Mouse (Mus musculus) liver, adult (tissue): ENCODE results near the gene Cog2.

ENCODE experiments used
- GATA4 ChIP-seq: IDR thresholded peaks from 2 replicates; pipeline ENCODE4 v1.6.1; 2014; ENCODE audit warnings: mild to moderate bottlenecking, low read length; ENCODE audit not compliant: insufficient replicate concordance

The Cog2 gene

DNA sequence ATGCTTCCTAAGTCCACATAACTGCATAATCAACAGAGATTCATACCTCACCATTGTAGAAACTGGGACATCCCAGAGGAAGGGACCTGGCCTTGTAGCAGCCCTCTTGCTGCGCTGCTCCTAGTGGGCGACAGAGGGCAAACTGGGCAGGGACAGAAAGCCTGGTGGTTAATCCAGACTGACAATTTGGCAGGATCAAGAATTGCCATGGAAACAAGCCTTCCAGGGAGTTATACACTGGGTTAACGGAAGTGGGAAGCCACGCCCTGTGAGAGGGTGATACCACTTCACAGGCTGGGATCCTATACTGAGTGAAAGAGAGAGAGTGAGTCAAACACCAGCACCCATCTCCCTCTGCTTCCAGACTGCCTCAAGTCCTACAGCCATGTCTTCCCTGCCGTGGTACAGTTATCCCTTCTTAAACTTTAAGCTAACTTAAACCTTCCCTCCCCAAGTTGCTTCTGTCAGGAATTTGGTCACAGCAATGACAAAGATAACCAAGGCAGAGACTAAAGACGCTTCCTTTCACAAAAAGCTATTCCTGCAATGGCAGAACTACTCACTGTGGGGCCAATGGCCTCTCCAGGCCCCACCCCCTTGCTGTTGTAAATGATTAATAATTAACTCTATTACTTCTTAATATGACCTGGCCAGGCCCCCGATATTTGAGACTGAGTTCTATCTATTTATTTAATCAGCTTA lies 21.2 kb upstream of the Cog2 start:
- TF ChIP-seq GATA4: no peak

- no peak for TF ChIP-seq GATA4
Observed at GRCm38 (mm10) chr8:124499938-124500239, 20.7 kb upstream of the Cog2 start.

GRCm38 (mm10) chr8:124505626-124506025 lies 14.9 kb upstream of the Cog2 start:
- no peak for TF ChIP-seq GATA4

DNA sequence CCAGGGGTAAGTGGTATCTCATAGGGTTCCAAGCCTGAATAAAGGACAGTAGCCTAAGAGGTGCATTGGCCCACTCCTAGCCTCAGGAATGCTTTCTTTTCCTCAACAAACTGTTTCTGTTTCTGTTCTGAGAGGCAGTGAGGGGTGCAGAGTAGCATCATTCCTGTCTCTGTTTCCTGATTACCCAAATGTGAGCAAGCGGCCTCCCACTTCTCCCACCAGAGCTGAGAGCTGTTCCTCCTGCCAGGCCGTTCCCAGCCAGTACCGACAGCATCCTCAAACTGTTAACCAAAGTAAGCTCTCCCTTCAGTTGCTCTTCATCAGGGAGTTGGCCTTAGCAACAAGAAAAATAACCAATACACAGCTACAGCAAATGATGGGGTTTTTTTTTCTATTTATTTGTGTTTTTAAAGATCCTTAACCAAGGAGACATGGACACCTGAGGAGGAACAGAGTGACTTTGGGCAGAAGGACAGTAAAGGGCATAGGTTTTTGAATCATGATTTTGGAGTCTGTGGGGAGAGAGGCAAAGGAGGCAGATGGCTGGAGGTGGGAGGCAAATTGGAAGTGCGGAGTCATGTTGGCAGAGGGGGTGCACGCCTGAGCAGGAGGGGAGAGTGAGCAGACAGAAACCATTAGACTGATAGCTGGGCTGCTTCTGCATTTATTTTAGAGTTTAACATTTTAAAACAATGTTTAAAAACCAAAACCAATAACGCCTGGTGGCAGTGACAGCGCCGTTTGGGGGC lies 12.8 kb upstream of the Cog2 start:
- TF ChIP-seq GATA4: no peak

- no peak for TF ChIP-seq GATA4
Observed at GRCm38 (mm10) chr8:124508321-124508695, 12.3 kb upstream of the Cog2 start.

- TF ChIP-seq GATA4: no peak
Observed at GRCm38 (mm10) chr8:124509156-124509555, 11.4 kb upstream of the Cog2 start.

DNA sequence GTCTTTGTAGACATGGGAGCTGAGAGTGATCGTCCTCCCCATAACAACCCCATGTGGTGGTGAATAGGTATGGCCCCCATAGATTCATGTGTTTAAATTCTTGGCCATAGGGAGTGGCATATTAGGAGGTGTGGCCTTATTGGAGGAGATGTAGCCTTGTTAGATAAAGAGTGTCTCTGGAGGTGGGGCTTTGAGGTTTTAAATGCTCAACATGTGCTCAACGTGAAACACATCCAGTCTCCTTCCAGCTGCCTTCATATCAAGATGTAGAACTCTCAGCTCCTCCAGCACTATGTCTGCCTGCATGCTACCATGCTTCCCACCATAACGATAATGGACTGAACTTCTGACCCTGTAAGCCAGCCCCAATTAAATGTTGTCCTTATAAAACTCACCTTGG lies 4.5 kb upstream of the Cog2 start:
- no peak for TF ChIP-seq GATA4

DNA sequence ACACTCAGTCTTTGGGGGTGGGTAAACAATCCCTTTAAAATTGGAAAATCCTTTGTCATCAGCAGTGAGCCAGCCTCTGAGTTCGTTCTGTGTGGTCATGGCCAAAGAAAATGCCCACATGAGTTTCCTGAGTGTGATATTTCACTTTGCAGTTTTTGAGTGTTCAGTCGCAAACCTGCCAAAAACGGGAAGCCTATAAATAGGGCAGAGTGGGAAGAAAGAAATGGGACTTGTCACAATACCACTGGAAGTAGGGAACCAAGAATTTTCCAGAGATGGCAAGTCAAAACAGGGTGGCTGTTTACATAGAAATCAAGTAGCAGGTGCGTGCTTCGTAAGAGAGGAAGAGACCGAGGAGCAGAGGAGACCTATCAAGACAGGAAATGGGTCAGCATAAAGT lies 4.0 kb upstream of the Cog2 start:
- no peak for TF ChIP-seq GATA4

- no peak for TF ChIP-seq GATA4
Observed at GRCm38 (mm10) chr8:124517142-124517541, 3.4 kb upstream of the Cog2 start.

- TF ChIP-seq GATA4: no peak
Observed at GRCm38 (mm10) chr8:124521946-124522345, 1.4 kb downstream of the Cog2 start.

DNA sequence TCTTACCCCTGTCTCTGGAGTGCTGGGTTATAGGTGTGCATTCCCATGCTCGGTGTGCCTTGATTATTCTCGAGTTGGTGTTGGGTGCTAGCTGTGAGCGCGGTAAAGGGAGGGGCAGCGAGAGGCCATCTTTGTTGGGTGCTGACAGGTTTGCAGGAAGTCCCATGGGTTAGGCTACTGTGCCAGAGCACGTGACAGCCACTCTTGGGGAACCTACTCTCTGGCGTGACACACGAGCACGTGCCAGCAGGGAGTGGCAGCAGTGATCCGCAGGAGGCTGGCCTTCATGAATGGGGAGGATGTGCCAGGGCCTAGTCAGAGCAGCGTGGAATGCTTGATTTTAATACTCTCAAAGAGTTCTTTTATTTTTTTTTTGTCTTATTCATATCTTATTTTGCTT lies 5.7 kb downstream of the Cog2 start:
- TF ChIP-seq GATA4: no peak

GRCm38 (mm10) chr8:124530076-124530475 lies 9.5 kb downstream of the Cog2 start:
- TF ChIP-seq GATA4: no peak

DNA sequence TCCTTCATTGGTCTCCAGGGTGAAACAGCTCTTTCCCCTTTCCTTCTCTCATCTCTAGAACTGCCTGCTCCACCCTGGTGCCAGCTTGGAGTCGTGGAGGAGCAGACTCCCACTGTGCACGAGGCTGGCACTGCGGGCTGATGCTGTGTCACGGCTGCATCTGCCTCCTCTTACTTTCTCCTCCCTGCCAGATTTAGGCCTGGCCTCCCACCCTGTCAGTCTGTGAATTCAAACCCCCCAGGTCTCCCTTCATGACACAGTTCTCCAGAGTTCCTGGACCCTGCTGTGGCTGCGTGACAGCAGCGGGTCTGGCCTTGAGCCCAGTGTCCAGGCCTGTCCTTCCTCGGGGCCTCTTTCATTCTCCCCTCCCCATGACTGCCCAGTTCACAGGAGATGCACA lies 10.0 kb downstream of the Cog2 start:
- no peak for TF ChIP-seq GATA4

- TF ChIP-seq GATA4: no peak
Observed at GRCm38 (mm10) chr8:124530996-124531395, 10.4 kb downstream of the Cog2 start.

DNA sequence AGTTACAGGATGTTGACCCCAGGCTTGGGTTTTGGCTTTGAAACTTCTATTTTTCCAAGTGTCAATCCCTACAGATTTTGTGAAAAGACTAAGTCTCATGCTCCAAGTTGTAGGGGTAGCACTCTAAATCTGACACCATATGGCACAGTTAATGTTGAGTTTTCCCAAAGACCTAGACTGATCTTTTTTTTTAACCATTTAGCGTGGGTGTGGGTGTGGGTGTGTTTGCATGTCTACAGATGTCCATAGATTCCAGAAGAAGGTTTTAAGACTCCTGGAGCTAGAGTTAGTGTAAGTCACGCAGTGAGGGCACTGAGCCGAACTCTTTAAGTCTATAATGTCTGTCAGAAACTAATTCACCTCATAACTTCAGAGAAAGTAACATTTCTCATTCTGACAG lies 12.1 kb downstream of the Cog2 start:
- TF ChIP-seq GATA4: no peak

- TF ChIP-seq GATA4: no peak
Observed at GRCm38 (mm10) chr8:124535451-124535850, 14.9 kb downstream of the Cog2 start.

DNA sequence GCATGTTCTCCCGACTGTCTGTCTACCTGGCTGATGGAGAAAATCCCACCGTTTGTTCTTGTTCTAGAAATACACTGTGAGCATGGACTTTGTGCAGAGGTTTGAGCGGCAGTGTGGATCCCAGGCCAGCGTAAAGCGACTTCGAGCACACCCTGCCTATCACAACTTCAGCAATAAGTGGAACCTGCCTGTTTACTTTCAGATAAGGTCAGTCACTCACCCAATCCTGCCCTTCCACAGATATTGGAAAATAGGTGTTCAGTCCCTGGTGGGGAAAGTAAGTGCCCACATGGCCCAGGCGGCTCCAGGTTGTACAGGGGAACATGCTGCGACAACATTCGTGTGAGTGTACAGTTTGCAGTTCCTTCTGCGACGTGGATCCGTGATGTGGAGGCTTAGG lies 20.3 kb downstream of the Cog2 start:
- no peak for TF ChIP-seq GATA4
